Mouse (Mus musculus): ENCODE data around the gene Foxk1.

GRCm38 (mm10) chr5:142434052-142434451 is 32.8 kb downstream of the Foxk1 start:
- TF ChIP-seq ZNF384 (IDR thresholded peaks at IDR 0.05; ENCODE audit: low read depth, low read length) (no peak), MAFK (IDR thresholded peaks at IDR 0.05; ENCODE audit: insufficient read depth, low read depth, low read length) (no peak)
